Mouse (Mus musculus) hindbrain, embryonic 16.5 days (tissue): Measurements from ENCODE around the gene Micu1. TPM values are rescaled to one million over a fixed set of nuclear protein-coding genes. Genes with fewer than 3 reads are reported as not detected.

Source experiments
- ATAC-seq: fragments of 200-750 bp; cut with Nextera tagmentation; 2 replicates; pipeline ENCODE4 v1.8.0; 2017; ENCODE audit warnings: moderate TSS enrichment, moderate library complexity
- H3K27ac ChIP-seq: fragments of 300-500 bp; sonication (generic); 2 replicates; pipeline ENCODE4 v1.5.1; 2014; ENCODE audit warnings: low read depth, mild to moderate bottlenecking, control low read depth, low read length, moderate library complexity
- H3K27me3 ChIP-seq: fragments of 300-500 bp; sonication (generic); replicated peaks from 2 replicates; pipeline ENCODE4 v1.6.1; 2014; ENCODE audit warnings: low read length; ENCODE audit not compliant: control insufficient read depth, insufficient read depth
- H3K36me3 ChIP-seq: fragments of 300-500 bp; sonication (generic); 2 replicates; pipeline ENCODE4 v1.6.1; 2014; ENCODE audit warnings: mild to moderate bottlenecking, low read length, moderate library complexity, mixed read lengths; ENCODE audit not compliant: control insufficient read depth, insufficient read depth
- H3K4me1 ChIP-seq: fragments of 300-500 bp; sonication (generic); 2 replicates; pipeline ENCODE4 v1.6.1; 2014; ENCODE audit warnings: low read depth, low read length; ENCODE audit not compliant: control insufficient read depth, insufficient read depth
- H3K4me2 ChIP-seq: fragments of 300-500 bp; sonication (generic); 2 replicates; pipeline ENCODE4 v1.6.1; 2014; ENCODE audit warnings: mild to moderate bottlenecking, low read length, control low read depth, moderate library complexity
- H3K4me3 ChIP-seq: fragments of 300-500 bp; sonication (generic); 2 replicates; pipeline ENCODE4 v1.5.1; 2014; ENCODE audit warnings: mild to moderate bottlenecking, low read length, control low read depth, moderate library complexity
- H3K9ac ChIP-seq: fragments of 300-500 bp; sonication (generic); 2 replicates; pipeline ENCODE4 v1.6.1; 2014; ENCODE audit warnings: low read depth, mild to moderate bottlenecking, control low read depth, low read length, moderate library complexity
- H3K9me3 ChIP-seq: fragments of 300-500 bp; sonication (generic); 2 replicates; pipeline ENCODE4 v1.6.1; 2014; ENCODE audit warnings: mild to moderate bottlenecking, low read length, moderate library complexity; ENCODE audit not compliant: control insufficient read depth
- WGBS: fragments of 180-500 bp; shearing (Covaris S2); extraction: QIAGEN DNeasy Blood & Tissue Kit; methylation state at CpG from one replicate; pipeline ENCODE4 v1.1.7; 2014; 5-methylcytosine and 5-hydroxymethylcytosine counted together
- polyA plus RNA-seq: library from polyadenylated mRNA; unstranded; fragments of >200 nt; fragmentation: Nextera tagmentation; extraction: Ambion mirVana; gene quantifications from 2 replicates; pipeline ENCODE4 v1.2.1, GENCODE M21; 2015

Gene Micu1
- polyA plus RNA-seq, 1 experiment from 2014 or later: 85.0 TPM

GRCm38 (mm10) chr10:59820886-59821285, 118.6 kb downstream of the Micu1 start:
- Histone ChIP-seq H3K27ac (no peak overlapping the region), H3K4me1 (no peaks in the 10 kb centered on the region), H3K9ac (no peak overlapping the region), H3K36me3 (no peaks in the 10 kb centered on the region), H3K9me3 (no peaks in the 10 kb centered on the region), H3K27me3 (no peaks in the 10 kb centered on the region), H3K4me3 (no peak overlapping the region), H3K4me2 (no peak overlapping the region)
- WGBS: 84% methylated on average over 5 of the region's 5 CpGs
- ATAC-seq: no peak

- H3K4me2 ChIP-seq: no peak overlapping the region
- no peaks in the 10 kb centered on the region for H3K27me3 ChIP-seq
- no peaks in the 10 kb centered on the region for H3K4me1 ChIP-seq
- no peak for ATAC-seq
- no peaks in the 10 kb centered on the region for H3K9me3 ChIP-seq
- H3K4me3 ChIP-seq: no peak overlapping the region
- H3K9ac ChIP-seq: no peak overlapping the region
- no peaks in the 10 kb centered on the region for H3K36me3 ChIP-seq
- H3K27ac ChIP-seq: no peak overlapping the region
- 92% methylated on average over 7 of the region's 7 CpGs for WGBS
These were observed 119.2 kb downstream of the Micu1 start for GRCm38 (mm10) chr10:59821334-59822066.

GRCm38 (mm10) chr10:59822857-59823256, 120.6 kb downstream of the Micu1 start:
- Histone ChIP-seq H3K4me1 (no peaks in the 10 kb centered on the region), H3K9ac (no peak overlapping the region), H3K9me3 (no peaks in the 10 kb centered on the region; the same call in 1 of the 2 replicates), H3K27me3 (no peaks in the 10 kb centered on the region), H3K36me3 (peaks cover 7% of the 10 kb centered on the region), H3K27ac (no peak overlapping the region), H3K4me2 (no peak overlapping the region), H3K4me3 (no peak overlapping the region)
- ATAC-seq: no peak
- WGBS: 68% methylated on average over 10 of the region's 10 CpGs

- ATAC-seq: no peak
- H3K27ac ChIP-seq: no peak overlapping the region
- H3K27me3 ChIP-seq: no peaks in the 10 kb centered on the region
- peaks cover 20% of the 10 kb centered on the region for H3K36me3 ChIP-seq
- H3K4me1 ChIP-seq: no peaks in the 10 kb centered on the region
- WGBS: 81% methylated on average over 16 of the region's 16 CpGs
- H3K9me3 ChIP-seq: no peaks in the 10 kb centered on the region; the same call in 1 of the 2 replicates
- no peak overlapping the region for H3K9ac ChIP-seq
- H3K4me2 ChIP-seq: no peak overlapping the region
- no peak overlapping the region for H3K4me3 ChIP-seq
These were observed 123.0 kb downstream of the Micu1 start for GRCm38 (mm10) chr10:59825137-59825812.

- H3K27ac ChIP-seq: no peak overlapping the region
- H3K36me3 ChIP-seq: peaks cover 20% of the 10 kb centered on the region
- no peaks in the 10 kb centered on the region for H3K4me1 ChIP-seq
- ATAC-seq: no peak
- H3K4me2 ChIP-seq: no peak overlapping the region
- H3K4me3 ChIP-seq: no peak overlapping the region
- 94% methylated on average over 6 of the region's 6 CpGs for WGBS
- H3K9ac ChIP-seq: no peak overlapping the region
- H3K9me3 ChIP-seq: no peaks in the 10 kb centered on the region; the same call in 1 of the 2 replicates
- no peaks in the 10 kb centered on the region for H3K27me3 ChIP-seq
These were observed 127.6 kb downstream of the Micu1 start for GRCm38 (mm10) chr10:59829886-59830285.

GRCm38 (mm10) chr10:59831950-59832349, 129.7 kb downstream of the Micu1 start:
- WGBS: 92% methylated on average over 7 of the region's 7 CpGs

GRCm38 (mm10) chr10:59835301-59836155, 133.3 kb downstream of the Micu1 start:
- Histone ChIP-seq H3K27ac (no peak overlapping the region), H3K27me3 (no peaks in the 10 kb centered on the region), H3K4me3 (no peak overlapping the region), H3K36me3 (no peaks in the 10 kb centered on the region), H3K4me2 (no peak overlapping the region), H3K9me3 (no peaks in the 10 kb centered on the region), H3K4me1 (no peaks in the 10 kb centered on the region), H3K9ac (no peak overlapping the region)
- WGBS: 84% methylated on average over 14 of the region's 14 CpGs
- no peak for ATAC-seq

More at GRCm38 (mm10) chr10:59831950-59832349, 129.7 kb downstream of the Micu1 start:
- H3K36me3 ChIP-seq: peaks cover 20% of the 10 kb centered on the region
- H3K27ac ChIP-seq: no peak overlapping the region
- H3K4me2 ChIP-seq: no peak overlapping the region
- no peak overlapping the region for H3K4me3 ChIP-seq
- H3K4me1 ChIP-seq: no peaks in the 10 kb centered on the region
- no peaks in the 10 kb centered on the region for H3K27me3 ChIP-seq
- H3K9me3 ChIP-seq: no peaks in the 10 kb centered on the region; the same call in 1 of the 2 replicates
- ATAC-seq: no peak
- H3K9ac ChIP-seq: no peak overlapping the region

- no peak overlapping the region for H3K4me2 ChIP-seq
- H3K9me3 ChIP-seq: no peaks in the 10 kb centered on the region
- H3K27ac ChIP-seq: no peak overlapping the region
- H3K36me3 ChIP-seq: no peaks in the 10 kb centered on the region
- no peak overlapping the region for H3K9ac ChIP-seq
- no peak for ATAC-seq
- 97% methylated on average over 5 of the region's 5 CpGs for WGBS
- H3K4me3 ChIP-seq: no peak overlapping the region
- no peaks in the 10 kb centered on the region for H3K27me3 ChIP-seq
- H3K4me1 ChIP-seq: no peaks in the 10 kb centered on the region
These were observed 135.2 kb downstream of the Micu1 start for GRCm38 (mm10) chr10:59837490-59837889.

- H3K27ac ChIP-seq: no peak overlapping the region
- no peaks in the 10 kb centered on the region for H3K9me3 ChIP-seq
- ATAC-seq: no peak
- H3K4me1 ChIP-seq: peaks cover 2% of the 10 kb centered on the region; the same call in 1 of the 2 replicates
- H3K4me3 ChIP-seq: no peak overlapping the region
- H3K27me3 ChIP-seq: no peaks in the 10 kb centered on the region
- H3K4me2 ChIP-seq: no peak overlapping the region
- no peak overlapping the region for H3K9ac ChIP-seq
- 90% methylated on average over 8 of the region's 8 CpGs for WGBS
- H3K36me3 ChIP-seq: no peaks in the 10 kb centered on the region
These were observed 139.2 kb downstream of the Micu1 start for GRCm38 (mm10) chr10:59841434-59841833.
